Mouse (Mus musculus) midbrain, embryonic 10.5 days (tissue): ENCODE data around the gene Avpr1b. TPM values are rescaled to one million over a fixed set of nuclear protein-coding genes. Genes with fewer than 3 reads are reported as not detected.
"Not testable (repeated sequence)": the region's sequence is repeated elsewhere in the genome, so short reads cannot be mapped to it uniquely, and the experiment has no call there.

Experiments
- DNase-seq: peaks from one replicate; pipeline ENCODE4 v3.0.0-alpha.2; 2017; ENCODE audit warnings: low spot score
- H3K27ac ChIP-seq: fragments of 300-500 bp; sonication (generic); replicated peaks from 2 replicates; pipeline ENCODE4 v1.5.1; 2016; ENCODE audit warnings: mild to moderate bottlenecking
- H3K27me3 ChIP-seq: fragments of 300-500 bp; sonication (generic); 2 replicates; pipeline ENCODE4 v1.6.1; 2016; ENCODE audit warnings: low read depth, mild to moderate bottlenecking; ENCODE audit not compliant: poor library complexity, severe bottlenecking
- H3K36me3 ChIP-seq: fragments of 300-500 bp; sonication (generic); 2 replicates; pipeline ENCODE4 v1.6.1; 2016; ENCODE audit warnings: mild to moderate bottlenecking, moderate library complexity
- H3K4me1 ChIP-seq: fragments of 300-500 bp; sonication (generic); 2 replicates; pipeline ENCODE4 v1.6.1; 2016
- H3K4me3 ChIP-seq: fragments of 300-500 bp; sonication (generic); 2 replicates; pipeline ENCODE4 v1.5.1; 2016; ENCODE audit warnings: mild to moderate bottlenecking, moderate library complexity
- H3K9me3 ChIP-seq: fragments of 300-500 bp; sonication (generic); replicated peaks from 2 replicates; pipeline ENCODE4 v1.6.1; 2016; ENCODE audit warnings: mild to moderate bottlenecking
- WGBS: fragments of 180-500 bp; shearing (Covaris S2); methylation state at CpG from one replicate; pipeline ENCODE4 v1.1.7; 2016; 5-methylcytosine and 5-hydroxymethylcytosine counted together
- polyA plus RNA-seq: library from polyadenylated mRNA; unstranded; fragments of >200 nt; fragmentation: Nextera tagmentation; extraction: Ambion mirVana; gene quantifications from 2 replicates; pipeline ENCODE4 v1.2.1, GENCODE M21; 2016

Gene Avpr1b
- polyA plus RNA-seq = 0.04 TPM in 1 of 2 replicates, not detected in the other

DNA sequence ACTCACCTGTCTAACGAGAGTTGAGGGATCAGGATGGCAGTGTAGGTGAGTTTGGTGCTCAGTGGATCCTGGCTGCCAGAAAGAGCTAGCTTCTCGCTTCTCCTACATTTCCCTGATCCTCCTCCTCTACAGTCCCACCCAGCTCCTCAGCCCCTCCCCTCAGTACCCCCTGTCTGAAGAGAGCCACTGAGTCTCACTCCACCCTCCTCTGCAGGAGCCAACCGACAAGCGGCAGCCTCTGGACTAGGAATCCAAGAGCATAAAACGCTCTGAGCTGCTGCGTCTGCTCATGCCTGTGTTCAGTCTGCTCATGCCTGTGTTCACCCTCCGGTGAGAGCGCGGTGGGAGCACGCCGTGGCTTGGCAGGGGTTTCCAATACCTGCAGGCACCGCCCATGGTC, at the start of gene Avpr1b:
Avpr1b (plus strand) TSS at position 335 of the 400 bp plus-strand sequence.
- H3K36me3 ChIP-seq = no peaks in the 10 kb centered on the region
- H3K27ac ChIP-seq = no peak within 1 kb of the TSS
- DNase-seq = no peak
- WGBS = 53% methylated on average over 12 of the region's 12 CpGs
- H3K27me3 ChIP-seq = peaks cover 11% of the 10 kb centered on the region
- no peaks in the 10 kb centered on the region for H3K4me1 ChIP-seq
- H3K4me3 ChIP-seq = no peak within 1 kb of the TSS
- no peaks in the 10 kb centered on the region for H3K9me3 ChIP-seq

DNA sequence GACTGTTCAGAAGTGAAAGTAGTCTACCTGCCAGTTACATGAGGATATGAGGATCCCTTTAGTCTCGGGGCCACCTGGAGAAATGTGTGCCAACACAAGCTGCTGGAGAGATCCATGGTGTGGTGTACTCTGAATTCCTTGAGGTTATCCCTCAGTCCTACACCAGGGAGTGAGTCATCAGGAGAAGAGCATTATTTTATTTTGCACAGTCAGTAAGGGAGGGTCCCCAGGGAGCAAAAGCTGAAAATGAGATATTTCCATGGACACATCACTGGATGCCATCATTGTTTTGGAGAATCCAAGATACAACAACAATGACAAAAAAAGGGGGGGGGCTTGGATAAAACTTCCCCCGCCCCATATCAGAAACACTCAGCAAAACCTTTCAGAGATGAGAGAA, 47.1 kb upstream of the Avpr1b start:
- H3K4me1 ChIP-seq = peaks cover 16% of the 10 kb centered on the region
- H3K36me3 ChIP-seq = no peaks in the 10 kb centered on the region
- WGBS = 83% methylated on average over 2 of the region's 2 CpGs
- no peaks in the 10 kb centered on the region for H3K27me3 ChIP-seq
- no peak overlapping the region for H3K27ac ChIP-seq
- DNase-seq = no peak
- no peak overlapping the region for H3K4me3 ChIP-seq
- H3K9me3 ChIP-seq = no peaks in the 10 kb centered on the region

DNA sequence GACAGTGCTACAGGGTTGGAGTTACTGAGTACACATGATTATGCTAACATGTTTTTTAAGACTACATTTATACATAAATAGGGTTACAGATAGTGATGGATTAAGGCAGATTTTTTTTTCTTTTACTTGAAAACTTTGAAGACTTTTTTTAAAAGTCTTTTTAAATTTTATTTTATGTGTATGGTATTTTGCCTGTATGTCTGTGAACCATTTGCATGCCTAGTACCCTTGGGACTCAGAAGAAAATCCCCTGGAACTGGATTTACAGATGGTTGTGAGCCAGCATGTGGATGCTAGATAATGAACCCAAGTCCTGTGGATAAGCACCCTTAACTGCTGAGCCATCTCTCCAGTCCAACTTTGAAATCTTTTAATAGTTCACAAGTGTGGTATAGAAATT, 45.6 kb upstream of the Avpr1b start:
- Histone ChIP-seq H3K36me3 (no peaks in the 10 kb centered on the region), H3K4me1 (peaks cover 15% of the 10 kb centered on the region), H3K4me3 (no peak overlapping the region), H3K27ac (no peak overlapping the region), H3K9me3 (no peaks in the 10 kb centered on the region), H3K27me3 (no peaks in the 10 kb centered on the region)
- no peak for DNase-seq

DNA sequence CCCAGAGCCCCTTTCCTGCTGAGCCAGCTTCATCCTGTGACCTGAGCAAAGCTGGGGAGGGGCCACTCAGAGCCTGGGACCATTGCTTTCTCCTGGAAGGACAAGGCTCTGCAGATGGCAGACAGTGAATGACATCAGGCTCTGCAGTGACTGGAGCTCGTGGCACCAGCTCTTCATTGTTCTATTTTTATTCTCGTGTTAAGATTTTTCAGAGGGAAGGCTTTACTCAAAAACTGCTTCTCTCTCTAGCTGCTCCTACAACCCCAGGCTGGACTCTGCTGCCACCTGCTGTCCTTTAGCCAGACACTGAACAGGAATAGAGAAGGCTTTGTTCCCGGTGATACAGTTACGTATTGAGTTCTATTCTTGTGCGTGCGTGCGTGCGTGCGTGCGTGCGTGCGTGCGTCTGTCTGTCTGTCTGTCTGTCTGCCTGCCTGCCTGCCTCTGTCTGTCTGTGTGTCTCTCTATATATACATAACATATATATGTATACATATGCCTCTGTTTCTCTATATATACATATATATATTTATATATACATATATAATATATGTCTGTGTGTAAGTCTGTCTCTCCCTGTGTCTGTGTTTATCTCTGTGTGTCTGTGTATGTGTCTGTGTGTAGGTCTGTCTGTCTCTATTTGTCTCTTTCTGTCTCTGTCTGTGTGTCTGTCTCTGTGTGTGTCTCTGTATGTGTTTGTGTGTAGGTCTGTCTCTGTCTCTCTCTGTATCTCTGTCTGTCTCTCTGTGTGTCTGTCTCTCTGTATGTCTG, 43.8 kb upstream of the Avpr1b start:
- H3K36me3 ChIP-seq = no peaks in the 10 kb centered on the region
- H3K27ac ChIP-seq = peak overlapping the region; percentile 76

DNA sequence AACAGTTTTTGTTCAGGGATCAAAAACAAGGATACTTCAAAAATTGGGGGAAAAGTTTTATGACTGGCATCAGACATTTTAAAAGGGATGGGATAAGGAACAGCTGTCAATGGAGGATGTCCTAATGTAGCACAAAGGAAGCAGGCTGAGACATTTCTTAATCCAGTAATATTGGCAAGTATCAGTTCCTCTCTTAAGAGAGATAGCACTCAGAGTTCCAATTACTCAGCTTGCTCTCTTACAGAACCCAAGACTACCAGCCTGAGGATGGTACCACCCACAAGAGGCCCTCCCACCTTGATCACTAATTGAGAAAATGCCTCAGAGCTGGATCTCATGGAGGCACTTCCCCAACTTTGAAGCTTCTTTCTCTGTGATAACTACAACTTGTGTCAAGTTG, 38.5 kb upstream of the Avpr1b start:
- Histone ChIP-seq H3K4me3 (no peak overlapping the region), H3K27ac (no peak overlapping the region), H3K36me3 (no peaks in the 10 kb centered on the region), H3K9me3 (no peaks in the 10 kb centered on the region), H3K27me3 (no peaks in the 10 kb centered on the region), H3K4me1 (no peaks in the 10 kb centered on the region)
- no peak for DNase-seq

More for the DNA sequence above, 43.8 kb upstream of the Avpr1b start:
- Histone ChIP-seq H3K27me3 (no peaks in the 10 kb centered on the region), H3K9me3 (no peaks in the 10 kb centered on the region), H3K4me3 (peak overlapping the region; percentile 34; the same call in 1 of the 2 replicates), H3K4me1 (peaks cover 7% of the 10 kb centered on the region)
- 21% methylated on average over 13 of the region's 13 CpGs for WGBS
- DNase-seq = peak; percentile 83

DNA sequence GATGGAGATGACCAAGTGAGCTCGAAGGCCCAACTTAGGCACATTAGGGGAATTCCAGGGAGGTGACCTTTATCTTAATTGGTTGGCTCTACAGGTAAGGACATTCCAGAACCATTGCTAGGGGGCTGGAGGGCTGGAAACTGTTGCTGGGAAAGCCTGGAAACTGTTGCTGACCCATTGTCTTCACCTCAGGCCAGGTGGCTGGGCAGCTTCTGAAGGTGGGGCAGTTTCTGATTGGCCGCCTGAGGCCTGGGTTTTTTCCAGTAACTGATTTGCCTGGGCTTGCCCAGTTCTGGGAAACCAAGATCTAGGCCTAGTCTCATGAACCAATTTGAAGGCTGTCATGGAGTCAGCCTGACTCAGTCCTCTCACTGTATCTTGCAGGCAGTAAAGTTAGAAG, 37.0 kb upstream of the Avpr1b start:
- H3K4me3 ChIP-seq = no peak overlapping the region
- DNase-seq = no peak
- H3K9me3 ChIP-seq = no peaks in the 10 kb centered on the region
- H3K27ac ChIP-seq = no peak overlapping the region
- 89% methylated on average over 2 of the region's 2 CpGs for WGBS
- H3K27me3 ChIP-seq = no peaks in the 10 kb centered on the region
- H3K36me3 ChIP-seq = no peaks in the 10 kb centered on the region
- H3K4me1 ChIP-seq = no peaks in the 10 kb centered on the region

DNA sequence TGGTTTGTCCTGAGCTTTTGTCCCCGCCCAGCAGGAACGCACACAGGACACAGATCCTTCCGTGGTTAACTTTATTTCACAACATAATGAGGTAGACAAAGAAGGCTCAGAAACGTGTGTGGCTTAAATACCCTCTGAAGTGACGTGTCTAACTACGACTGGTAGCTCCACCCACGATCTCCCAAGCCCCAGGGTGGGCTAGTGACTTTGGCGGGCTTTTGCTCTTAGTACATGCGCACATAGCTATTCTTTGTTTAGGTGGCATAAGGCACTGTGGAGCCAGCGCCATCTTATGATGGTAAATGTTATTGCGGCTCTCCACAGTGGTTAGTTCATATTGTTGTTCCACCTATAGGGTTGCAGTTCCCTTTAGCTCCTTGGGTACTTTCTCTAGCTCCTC, 33.0 kb upstream of the Avpr1b start:
- not testable (repeated sequence) for H3K4me1 ChIP-seq, H3K27me3 ChIP-seq, H3K9me3 ChIP-seq, H3K36me3 ChIP-seq, H3K4me3 ChIP-seq
- WGBS = 40% methylated on average over 11 of the region's 11 CpGs
- DNase-seq = peak; percentile 49
- H3K27ac ChIP-seq = peak overlapping the region; percentile 59; the same call in 1 of the 2 replicates

DNA sequence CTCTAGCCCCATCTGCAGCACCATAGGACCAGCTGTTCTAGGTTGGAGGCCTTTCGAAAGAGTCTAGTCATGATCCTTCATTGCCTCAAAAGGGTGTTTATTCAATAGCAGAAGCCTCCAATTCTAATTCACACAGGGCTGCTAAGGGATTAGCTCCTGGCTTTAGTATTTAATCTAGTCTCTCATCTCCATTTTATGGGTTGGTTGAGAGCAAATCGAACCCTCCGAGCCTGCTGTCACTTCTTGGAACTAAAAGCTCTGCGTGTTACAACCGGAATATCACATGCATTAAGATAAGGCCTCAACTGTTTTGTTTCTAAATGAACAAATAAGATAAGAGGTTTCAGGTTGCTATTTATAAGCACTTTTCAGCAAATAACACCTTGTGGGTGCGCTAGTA, 29.3 kb upstream of the Avpr1b start:
- no peak overlapping the region for H3K27ac ChIP-seq
- H3K9me3 ChIP-seq = no peaks in the 10 kb centered on the region
- H3K4me1 ChIP-seq = no peaks in the 10 kb centered on the region
- no peak overlapping the region for H3K4me3 ChIP-seq
- WGBS = 91% methylated on average over 6 of the region's 6 CpGs
- DNase-seq = no peak
- no peaks in the 10 kb centered on the region for H3K36me3 ChIP-seq
- H3K27me3 ChIP-seq = no peaks in the 10 kb centered on the region

DNA sequence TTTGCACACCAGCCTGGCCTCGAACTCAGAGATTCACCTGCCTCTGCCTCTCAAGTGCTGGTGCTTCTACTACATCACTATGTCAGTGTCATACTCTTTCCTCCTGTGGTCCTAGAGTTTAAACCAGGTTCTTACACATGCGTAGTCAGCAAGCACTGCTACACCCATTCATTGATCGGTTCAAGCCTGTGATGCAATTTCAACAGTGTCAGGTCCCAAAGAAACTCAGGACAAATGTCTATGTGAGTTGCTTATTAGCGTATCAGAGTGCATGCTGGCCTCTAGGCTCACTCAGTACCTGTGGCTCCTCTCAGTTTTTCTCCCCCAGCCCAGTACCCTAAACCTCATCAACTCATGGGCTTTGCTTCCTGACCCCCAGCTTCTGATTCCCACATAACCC, 28.6 kb upstream of the Avpr1b start:
- no peak for DNase-seq
- Histone ChIP-seq H3K36me3 (no peaks in the 10 kb centered on the region), H3K27me3 (no peaks in the 10 kb centered on the region), H3K4me1 (no peaks in the 10 kb centered on the region), H3K9me3 (no peaks in the 10 kb centered on the region), H3K27ac (no peak overlapping the region), H3K4me3 (no peak overlapping the region)
- 88% methylated on average over 4 of the region's 4 CpGs for WGBS

DNA sequence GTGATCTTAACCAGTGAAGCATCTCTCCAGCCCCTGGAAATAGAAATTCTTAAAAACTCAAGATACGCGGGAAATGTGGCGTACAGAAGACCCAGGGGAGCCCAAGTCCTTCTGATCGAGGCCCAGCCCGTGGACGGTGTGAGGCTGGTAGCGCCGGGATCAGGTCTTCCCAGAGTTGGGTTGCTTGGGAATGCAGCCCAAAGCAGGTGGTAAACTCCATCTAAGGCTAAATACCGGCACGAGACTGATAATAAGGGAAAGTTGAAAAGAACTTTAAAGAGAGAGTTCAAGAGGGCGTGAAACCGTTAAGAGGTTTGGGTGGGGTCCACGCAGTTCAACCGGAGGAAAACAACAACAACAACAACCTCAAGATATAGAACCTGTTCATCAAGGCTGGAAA, 25.3 kb upstream of the Avpr1b start:
- H3K27me3 ChIP-seq = no peaks in the 10 kb centered on the region

DNA sequence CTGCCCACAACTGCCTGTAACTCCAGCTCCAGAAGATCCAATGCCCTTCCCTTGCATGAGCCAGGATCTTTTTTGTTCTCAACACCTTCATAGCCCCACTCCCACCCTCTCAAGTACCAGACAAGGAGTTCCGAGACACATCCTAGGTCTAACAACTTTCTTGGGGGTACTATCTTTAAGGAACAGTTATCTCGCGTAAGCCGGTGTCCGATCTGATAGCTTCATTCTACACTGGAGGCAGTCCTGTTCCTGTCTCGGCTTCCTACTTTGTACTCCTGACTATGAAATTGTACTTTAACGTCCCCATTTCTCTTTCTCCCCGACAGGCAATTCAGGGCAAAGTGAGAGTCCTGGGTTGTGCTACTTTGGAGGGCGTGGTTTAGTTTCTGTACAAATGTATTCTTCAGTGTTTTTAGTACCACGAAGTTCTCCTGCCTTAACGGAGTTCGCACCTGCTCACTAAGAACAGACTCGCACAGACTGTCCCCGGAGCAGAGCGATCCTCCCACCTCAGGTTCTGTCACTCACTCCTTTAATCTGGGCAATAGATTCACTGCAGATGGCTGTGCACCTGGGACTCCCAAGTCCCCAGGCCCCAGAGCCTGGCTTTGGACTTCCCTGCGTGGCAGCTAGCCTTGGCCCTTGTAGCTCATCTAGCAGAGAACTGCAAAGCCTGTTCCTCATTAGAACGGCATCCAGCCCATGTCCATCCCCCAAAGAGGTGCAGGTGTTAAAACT, 19.9 kb upstream of the Avpr1b start:
- DNase-seq = no peak

More for the DNA sequence above, 25.3 kb upstream of the Avpr1b start:
- peak; percentile 39 for DNase-seq
- Histone ChIP-seq H3K36me3 (no peaks in the 10 kb centered on the region), H3K9me3 (no peaks in the 10 kb centered on the region), H3K27ac (no peak overlapping the region), H3K4me1 (no peaks in the 10 kb centered on the region), H3K4me3 (no peak overlapping the region)
- WGBS = 92% methylated on average over 14 of the region's 14 CpGs

DNA sequence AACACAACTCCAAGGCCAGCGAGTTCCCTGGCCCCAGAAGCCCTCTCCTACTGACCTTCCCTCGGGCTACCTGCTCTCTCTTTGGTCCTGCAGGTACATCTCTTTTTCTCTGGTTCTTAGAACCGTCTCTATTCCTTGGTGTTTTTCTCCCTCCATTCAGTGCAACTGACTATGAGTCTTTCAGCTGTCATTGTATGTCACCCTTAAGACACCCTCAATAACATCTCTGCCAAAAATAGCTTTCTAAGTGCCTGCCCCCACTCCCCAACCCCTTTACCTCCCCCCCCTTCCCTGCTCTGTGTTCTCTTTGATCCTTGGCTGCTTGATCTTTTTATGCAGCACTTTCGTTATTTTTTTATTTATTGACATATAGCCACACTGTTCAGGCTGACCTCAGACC, 18.6 kb upstream of the Avpr1b start:
- 80% methylated on average over 4 of the region's 4 CpGs for WGBS
- DNase-seq = no peak
- H3K36me3 ChIP-seq = no peaks in the 10 kb centered on the region
- no peaks in the 10 kb centered on the region for H3K9me3 ChIP-seq
- no peak overlapping the region for H3K4me3 ChIP-seq
- no peak overlapping the region for H3K27ac ChIP-seq
- H3K27me3 ChIP-seq = no peaks in the 10 kb centered on the region
- no peaks in the 10 kb centered on the region for H3K4me1 ChIP-seq

More for the DNA sequence above, 19.9 kb upstream of the Avpr1b start:
- Histone ChIP-seq H3K27me3 (no peaks in the 10 kb centered on the region), H3K4me3 (no peak overlapping the region), H3K27ac (no peak overlapping the region), H3K9me3 (no peaks in the 10 kb centered on the region), H3K36me3 (no peaks in the 10 kb centered on the region), H3K4me1 (no peaks in the 10 kb centered on the region)
- WGBS = 88% methylated on average over 17 of the region's 17 CpGs

DNA sequence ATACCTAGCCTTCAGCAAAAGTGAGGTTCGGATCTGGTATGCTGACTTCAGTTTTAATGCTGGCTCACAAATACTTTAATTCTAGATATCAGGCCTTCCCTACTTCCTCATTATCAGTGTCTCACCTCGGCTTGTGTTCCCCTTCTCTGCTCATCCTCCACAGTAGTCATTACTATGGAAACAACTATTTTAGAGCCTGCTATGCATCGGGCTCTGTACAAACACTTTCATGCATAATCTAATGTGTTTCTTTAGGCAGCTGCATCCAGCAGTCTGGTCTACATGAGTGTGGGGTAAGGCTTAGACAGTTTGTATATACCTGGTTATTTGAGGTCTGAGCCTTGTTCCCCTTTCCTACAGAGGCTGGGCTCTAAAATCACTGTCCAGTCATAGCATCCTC, 15.4 kb upstream of the Avpr1b start:
- no peaks in the 10 kb centered on the region for H3K9me3 ChIP-seq
- DNase-seq = no peak
- H3K36me3 ChIP-seq = no peaks in the 10 kb centered on the region
- 90% methylated on average over 3 of the region's 3 CpGs for WGBS
- no peaks in the 10 kb centered on the region for H3K27me3 ChIP-seq
- no peak overlapping the region for H3K4me3 ChIP-seq
- no peaks in the 10 kb centered on the region for H3K4me1 ChIP-seq
- H3K27ac ChIP-seq = no peak overlapping the region
